11 mouse cellular contexts compared by ENCODE assay signal in genomic region chr4:44049812-44050211, GRCm38 (mm10).
"Had no signal": no experiment of that assay in that cellular context is flagged by ENCODE, and none has a peak within 500 bp of the region (broad histone marks: within the 10 kb centered on the region; RNA-seq: fewer than 3 reads in every experiment).

No protein-coding gene starts in this region.

- H3K4me1 ChIP-seq: liver, embryonic 13.5 days had no signal

- H3K27ac ChIP-seq: left cerebral cortex, adult 2 months; liver, embryonic 13.5 days had no signal

- DNase-seq: kidney, adult 11 months; kidney, adult 8-10 months; kidney, postnatal 25 days; layer of hippocampus, postnatal 36 days; liver, embryonic 13.5 days; midbrain, embryonic 14.5 days; thymus, adult 2 months; thymus, postnatal 14 days; thymus, postnatal 4 days had no signal

- H3K27me3 ChIP-seq: liver, embryonic 13.5 days had no signal

- H3K9ac ChIP-seq: liver, embryonic 13.5 days had no signal

- H3K4me3 ChIP-seq: left cerebral cortex, adult 2 months; liver, embryonic 13.5 days had no signal

- H3K4me2 ChIP-seq: liver, embryonic 13.5 days; midbrain, embryonic 11.5 days had no signal

- H3K9me3 ChIP-seq: liver, embryonic 13.5 days had no signal
